Mouse (Mus musculus): ENCODE data around the gene Cox18. TPM values are rescaled to one million over a fixed set of nuclear protein-coding genes. Genes with fewer than 3 reads are reported as not detected.

The Cox18 gene
- polyA plus RNA-seq, 1 experiment = 33.7 TPM

GRCm38 (mm10) chr5:90226696-90227095, 2.9 kb upstream of the Cox18 start:
- H3K27ac ChIP-seq (ENCODE audit: insufficient read depth, low read length) = no peak overlapping the region
- H3K4me3 ChIP-seq (ENCODE audit: insufficient read depth, low read length) = no peak overlapping the region
- 0 out of 2 replicates have a peak, but pooled peaks cover 3% of the 10 kb centered on the region for H3K4me1 ChIP-seq (ENCODE audit: control insufficient read depth, insufficient read depth, low read length)
- TF ChIP-seq CTCF (IDR thresholded peaks at IDR 0.05; ENCODE audit: extremely low read depth, insufficient read depth, low read length) = no peak
- TF ChIP-seq POLR2A (IDR thresholded peaks at IDR 0.05; ENCODE audit: extremely low read depth, insufficient read depth, low read length) = no peak

- TF ChIP-seq POLR2A (IDR thresholded peaks at IDR 0.05; ENCODE audit: extremely low read depth, insufficient read depth, low read length) (no peak), CTCF (IDR thresholded peaks at IDR 0.05; ENCODE audit: extremely low read depth, insufficient read depth, low read length) (no peak)
- Histone ChIP-seq H3K27ac (ENCODE audit: insufficient read depth, low read length) (no peak overlapping the region), H3K4me3 (ENCODE audit: insufficient read depth, low read length) (no peak overlapping the region; the same call in 1 of the 2 replicates)
Measured at GRCm38 (mm10) chr5:90224730-90225129, 929 bp upstream of the Cox18 start.

GRCm38 (mm10) chr5:90222937-90223336, 864 bp downstream of the Cox18 start:
- 0 out of 2 replicates have a peak, but pooled peaks cover 3% of the 10 kb centered on the region for H3K4me1 ChIP-seq (ENCODE audit: control insufficient read depth, insufficient read depth, low read length)
- no peak for TF ChIP-seq POLR2A (IDR thresholded peaks at IDR 0.05; ENCODE audit: extremely low read depth, insufficient read depth, low read length)
- TF ChIP-seq CTCF (IDR thresholded peaks at IDR 0.05; ENCODE audit: extremely low read depth, insufficient read depth, low read length) = no peak
- peak overlapping the region; percentile 83 for H3K4me3 ChIP-seq (ENCODE audit: insufficient read depth, low read length)
- H3K27ac ChIP-seq (ENCODE audit: insufficient read depth, low read length) = no peak overlapping the region

More at GRCm38 (mm10) chr5:90224730-90225129, 929 bp upstream of the Cox18 start:
- H3K4me1 ChIP-seq (ENCODE audit: control insufficient read depth, insufficient read depth, low read length) = 0 out of 2 replicates have a peak, but pooled peaks cover 3% of the 10 kb centered on the region

- no peak overlapping the region for H3K4me3 ChIP-seq (ENCODE audit: insufficient read depth, low read length)
- H3K4me1 ChIP-seq (ENCODE audit: control insufficient read depth, insufficient read depth, low read length) = 0 out of 2 replicates have a peak, but pooled peaks cover 3% of the 10 kb centered on the region
- H3K27ac ChIP-seq (ENCODE audit: insufficient read depth, low read length) = no peak overlapping the region
- TF ChIP-seq POLR2A (IDR thresholded peaks at IDR 0.05; ENCODE audit: extremely low read depth, insufficient read depth, low read length) = no peak
- no peak for TF ChIP-seq CTCF (IDR thresholded peaks at IDR 0.05; ENCODE audit: extremely low read depth, insufficient read depth, low read length)
Measured at GRCm38 (mm10) chr5:90217791-90218190, 6.0 kb downstream of the Cox18 start.

- Histone ChIP-seq H3K4me1 (ENCODE audit: control insufficient read depth, insufficient read depth, low read length) (no peaks in the 10 kb centered on the region), H3K27ac (ENCODE audit: insufficient read depth, low read length) (no peak overlapping the region), H3K4me3 (ENCODE audit: insufficient read depth, low read length) (no peak overlapping the region)
- TF ChIP-seq POLR2A (IDR thresholded peaks at IDR 0.05; ENCODE audit: extremely low read depth, insufficient read depth, low read length) (no peak), CTCF (IDR thresholded peaks at IDR 0.05; ENCODE audit: extremely low read depth, insufficient read depth, low read length) (no peak)
Measured at GRCm38 (mm10) chr5:90217226-90217625, 6.6 kb downstream of the Cox18 start.

- no peak overlapping the region for H3K4me3 ChIP-seq (ENCODE audit: insufficient read depth, low read length)
- no peaks in the 10 kb centered on the region for H3K4me1 ChIP-seq (ENCODE audit: control insufficient read depth, insufficient read depth, low read length)
- TF ChIP-seq POLR2A (IDR thresholded peaks at IDR 0.05; ENCODE audit: extremely low read depth, insufficient read depth, low read length) = no peak
- no peak for TF ChIP-seq CTCF (IDR thresholded peaks at IDR 0.05; ENCODE audit: extremely low read depth, insufficient read depth, low read length)
- H3K27ac ChIP-seq (ENCODE audit: insufficient read depth, low read length) = no peak overlapping the region
Measured at GRCm38 (mm10) chr5:90213356-90213755, 10.4 kb downstream of the Cox18 start.

- no peak overlapping the region for H3K4me3 ChIP-seq (ENCODE audit: insufficient read depth, low read length)
- TF ChIP-seq POLR2A (IDR thresholded peaks at IDR 0.05; ENCODE audit: extremely low read depth, insufficient read depth, low read length) (no peak), CTCF (IDR thresholded peaks at IDR 0.05; ENCODE audit: extremely low read depth, insufficient read depth, low read length) (peak; percentile 60)
- H3K27ac ChIP-seq (ENCODE audit: insufficient read depth, low read length) = no peak overlapping the region
Measured at GRCm38 (mm10) chr5:90203168-90203567, 20.6 kb downstream of the Cox18 start.

GRCm38 (mm10) chr5:90202447-90203117, 21.2 kb downstream of the Cox18 start:
- Histone ChIP-seq H3K4me3 (ENCODE audit: insufficient read depth, low read length) (no peak overlapping the region), H3K27ac (ENCODE audit: insufficient read depth, low read length) (no peak overlapping the region), H3K4me1 (ENCODE audit: control insufficient read depth, insufficient read depth, low read length) (no peaks in the 10 kb centered on the region)
- no peak for TF ChIP-seq CTCF (IDR thresholded peaks at IDR 0.05; ENCODE audit: extremely low read depth, insufficient read depth, low read length)
- TF ChIP-seq POLR2A (IDR thresholded peaks at IDR 0.05; ENCODE audit: extremely low read depth, insufficient read depth, low read length) = no peak

More at GRCm38 (mm10) chr5:90203168-90203567, 20.6 kb downstream of the Cox18 start:
- H3K4me1 ChIP-seq (ENCODE audit: control insufficient read depth, insufficient read depth, low read length) = no peaks in the 10 kb centered on the region

GRCm38 (mm10) chr5:90199922-90200632, 23.7 kb downstream of the Cox18 start:
- no peak overlapping the region for H3K27ac ChIP-seq (ENCODE audit: insufficient read depth, low read length)
- H3K4me3 ChIP-seq (ENCODE audit: insufficient read depth, low read length) = no peak overlapping the region
- TF ChIP-seq CTCF (IDR thresholded peaks at IDR 0.05; ENCODE audit: extremely low read depth, insufficient read depth, low read length) = no peak
- no peak for TF ChIP-seq POLR2A (IDR thresholded peaks at IDR 0.05; ENCODE audit: extremely low read depth, insufficient read depth, low read length)
- no peaks in the 10 kb centered on the region for H3K4me1 ChIP-seq (ENCODE audit: control insufficient read depth, insufficient read depth, low read length)

Data from cortical plate, adult 2 months (tissue).